Mouse (Mus musculus) heart, embryonic 12.5 days (tissue): Measurements from ENCODE around the gene Slc50a1. TPM values are rescaled to one million over a fixed set of nuclear protein-coding genes. Genes with fewer than 3 reads are reported as not detected.

ENCODE experiments used
- ATAC-seq: fragments of 200-750 bp; cut with Nextera tagmentation; 2 replicates; pipeline ENCODE4 v1.8.0; 2017; ENCODE audit warnings: moderate TSS enrichment, moderate library complexity; ENCODE audit not compliant: insufficient number of reproducible peaks, low FRiP score
- H3K27ac ChIP-seq: fragments of 300-500 bp; sonication (generic); 2 replicates; pipeline ENCODE4 v1.5.1; 2016; ENCODE audit warnings: mild to moderate bottlenecking, moderate library complexity; ENCODE audit not compliant: poor library complexity, severe bottlenecking
- H3K27me3 ChIP-seq: fragments of 300-500 bp; sonication (generic); replicated peaks from 2 replicates; pipeline ENCODE4 v1.6.1; 2016; ENCODE audit warnings: mild to moderate bottlenecking, moderate library complexity
- H3K36me3 ChIP-seq: fragments of 300-500 bp; sonication (generic); 2 replicates; pipeline ENCODE4 v1.6.1; 2016; ENCODE audit warnings: mild to moderate bottlenecking, moderate library complexity
- H3K4me1 ChIP-seq: fragments of 300-500 bp; sonication (generic); replicated peaks from 2 replicates; pipeline ENCODE4 v1.6.1; 2016; ENCODE audit warnings: mild to moderate bottlenecking
- H3K4me2 ChIP-seq: fragments of 300-500 bp; sonication (generic); 2 replicates; pipeline ENCODE4 v1.6.1; 2016; ENCODE audit warnings: mild to moderate bottlenecking, moderate library complexity
- H3K4me3 ChIP-seq: fragments of 300-500 bp; sonication (generic); 2 replicates; pipeline ENCODE4 v1.5.1; 2016; ENCODE audit warnings: mild to moderate bottlenecking
- H3K9ac ChIP-seq: fragments of 300-500 bp; sonication (generic); 2 replicates; pipeline ENCODE4 v1.6.1; 2016; ENCODE audit warnings: mild to moderate bottlenecking, moderate library complexity
- H3K9me3 ChIP-seq: fragments of 300-500 bp; sonication (generic); replicated peaks from 2 replicates; pipeline ENCODE4 v1.6.1; 2016; ENCODE audit warnings: mild to moderate bottlenecking, moderate library complexity
- WGBS: fragments of 180-500 bp; shearing (Covaris S2); methylation state at CpG from one replicate; pipeline ENCODE4 v1.1.7; 2016; 5-methylcytosine and 5-hydroxymethylcytosine counted together
- polyA plus RNA-seq: library from polyadenylated mRNA; unstranded; fragments of >200 nt; fragmentation: Nextera tagmentation; extraction: Ambion mirVana; gene quantifications from 2 replicates; pipeline ENCODE4 v1.2.1, GENCODE M21; 2016

The Slc50a1 gene
- polyA plus RNA-seq, 1 experiment from 2014 or later, result 42.9 TPM

DNA sequence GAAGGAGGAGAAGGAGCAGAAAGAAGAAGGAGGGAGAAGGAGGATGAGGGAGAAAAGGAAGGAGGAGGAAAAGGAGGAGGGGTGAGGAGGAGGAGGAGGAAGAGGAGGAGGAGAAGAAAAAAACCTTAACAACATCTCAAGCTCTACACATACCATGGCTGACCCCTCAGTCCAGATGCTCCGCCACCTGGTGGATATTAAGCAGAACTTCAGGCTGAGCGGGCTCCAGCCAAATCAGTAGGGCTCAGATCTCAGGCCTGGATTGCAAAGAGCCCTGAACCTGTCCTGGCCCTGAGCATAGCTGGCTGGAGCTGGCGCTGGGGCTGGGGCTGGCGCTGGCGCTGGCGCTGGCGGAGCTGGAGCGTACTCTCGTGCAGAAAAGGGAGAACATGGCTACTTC, 37.7 kb upstream of the Slc50a1 start:
- WGBS, result 4% methylated on average over 9 of the region's 9 CpGs
- H3K4me1 ChIP-seq, result no peaks in the 10 kb centered on the region
- no peak overlapping the region for H3K9ac ChIP-seq
- peak; percentile 79 for ATAC-seq
- H3K27me3 ChIP-seq, result 0 out of 2 replicates have a peak, but pooled peaks cover 5% of the 10 kb centered on the region
- no peak overlapping the region for H3K4me3 ChIP-seq
- H3K9me3 ChIP-seq, result no peaks in the 10 kb centered on the region
- no peaks in the 10 kb centered on the region for H3K36me3 ChIP-seq
- no peak overlapping the region for H3K4me2 ChIP-seq
- no peak overlapping the region for H3K27ac ChIP-seq

- Histone ChIP-seq H3K9ac (no peak overlapping the region; the same call in 1 of the 2 replicates), H3K4me2 (no peak overlapping the region), H3K27me3 (0 out of 2 replicates have a peak, but pooled peaks cover 5% of the 10 kb centered on the region), H3K4me3 (no peak overlapping the region), H3K9me3 (no peaks in the 10 kb centered on the region), H3K36me3 (no peaks in the 10 kb centered on the region), H3K27ac (no peak overlapping the region), H3K4me1 (no peaks in the 10 kb centered on the region)
- no peak for ATAC-seq
- WGBS, result 73% methylated on average over 8 of the region's 8 CpGs
Measured at GRCm38 (mm10) chr3:89305551-89306325, 35.4 kb upstream of the Slc50a1 start.

GRCm38 (mm10) chr3:89305105-89305504, 34.7 kb upstream of the Slc50a1 start:
- Histone ChIP-seq H3K4me3 (no peak overlapping the region), H3K9me3 (no peaks in the 10 kb centered on the region), H3K27me3 (0 out of 2 replicates have a peak, but pooled peaks cover 5% of the 10 kb centered on the region), H3K4me2 (no peak overlapping the region), H3K36me3 (no peaks in the 10 kb centered on the region), H3K4me1 (no peaks in the 10 kb centered on the region), H3K27ac (no peak overlapping the region), H3K9ac (no peak overlapping the region)
- WGBS, result 67% methylated on average over 4 of the region's 4 CpGs
- ATAC-seq, result no peak

DNA sequence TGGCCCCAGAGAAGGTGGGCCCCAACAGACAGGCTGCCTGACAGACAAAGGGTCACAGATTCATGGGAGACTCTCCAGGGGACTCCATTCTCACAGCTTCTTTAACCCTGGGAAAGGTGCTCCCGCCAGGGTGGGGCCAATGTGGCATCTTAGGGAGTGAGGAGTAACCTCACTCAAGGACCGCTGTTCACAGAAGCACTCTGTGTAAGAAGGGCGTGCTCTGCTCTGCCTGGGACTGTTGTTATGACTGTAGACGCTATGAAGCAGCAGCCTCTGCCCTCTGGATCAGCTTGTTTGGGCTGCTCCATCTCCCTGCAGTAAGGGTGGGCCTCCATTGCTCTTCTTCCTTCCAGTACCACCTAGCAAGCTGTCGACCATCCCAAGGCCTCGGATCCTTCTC, 34.1 kb upstream of the Slc50a1 start:
- Histone ChIP-seq H3K27ac (no peak overlapping the region), H3K9ac (no peak overlapping the region), H3K36me3 (no peaks in the 10 kb centered on the region), H3K4me2 (no peak overlapping the region), H3K4me1 (no peaks in the 10 kb centered on the region), H3K9me3 (no peaks in the 10 kb centered on the region), H3K27me3 (0 out of 2 replicates have a peak, but pooled peaks cover 5% of the 10 kb centered on the region), H3K4me3 (no peak overlapping the region)
- 63% methylated on average over 6 of the region's 6 CpGs for WGBS
- ATAC-seq, result no peak

DNA sequence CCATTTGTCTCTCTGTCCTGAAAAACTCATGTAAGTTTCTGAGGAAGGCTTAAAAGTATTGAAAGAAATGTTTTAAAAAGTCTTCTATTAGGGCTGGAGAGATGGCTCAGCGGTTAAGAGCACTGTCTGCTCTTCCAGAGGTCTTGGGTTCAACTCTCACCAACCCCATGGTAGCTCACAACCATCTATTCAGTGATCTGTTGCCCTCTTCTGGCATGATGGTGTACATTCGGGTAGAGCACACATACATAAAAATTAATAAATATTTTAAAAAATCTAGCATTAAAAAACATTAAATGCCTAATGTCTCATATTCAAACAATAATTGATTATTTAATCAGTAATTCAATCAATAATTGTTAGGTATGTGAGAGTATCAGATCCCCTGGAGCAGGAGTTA, 30.1 kb upstream of the Slc50a1 start:
- ATAC-seq, result no peak
- no peak overlapping the region for H3K27ac ChIP-seq
- 61% methylated on average over 2 of the region's 2 CpGs for WGBS
- no peaks in the 10 kb centered on the region for H3K36me3 ChIP-seq
- no peaks in the 10 kb centered on the region for H3K9me3 ChIP-seq
- no peak overlapping the region for H3K4me2 ChIP-seq
- H3K27me3 ChIP-seq, result 0 out of 2 replicates have a peak, but pooled peaks cover 9% of the 10 kb centered on the region
- no peak overlapping the region for H3K4me3 ChIP-seq
- H3K4me1 ChIP-seq, result peaks cover 6% of the 10 kb centered on the region
- H3K9ac ChIP-seq, result no peak overlapping the region

- 47% methylated on average over 1 of the region's 1 CpGs for WGBS
- peak overlapping the region; percentile 39 for H3K4me3 ChIP-seq
- H3K36me3 ChIP-seq, result no peaks in the 10 kb centered on the region
- peak overlapping the region; percentile 64 for H3K9ac ChIP-seq
- ATAC-seq, result no peak
- H3K9me3 ChIP-seq, result no peaks in the 10 kb centered on the region
- no peak overlapping the region for H3K27ac ChIP-seq
- H3K4me2 ChIP-seq, result peak overlapping the region; percentile 74
- H3K4me1 ChIP-seq, result peaks cover 6% of the 10 kb centered on the region
- 0 out of 2 replicates have a peak, but pooled peaks cover 5% of the 10 kb centered on the region for H3K27me3 ChIP-seq
Measured at GRCm38 (mm10) chr3:89300071-89300470, 29.7 kb upstream of the Slc50a1 start.

DNA sequence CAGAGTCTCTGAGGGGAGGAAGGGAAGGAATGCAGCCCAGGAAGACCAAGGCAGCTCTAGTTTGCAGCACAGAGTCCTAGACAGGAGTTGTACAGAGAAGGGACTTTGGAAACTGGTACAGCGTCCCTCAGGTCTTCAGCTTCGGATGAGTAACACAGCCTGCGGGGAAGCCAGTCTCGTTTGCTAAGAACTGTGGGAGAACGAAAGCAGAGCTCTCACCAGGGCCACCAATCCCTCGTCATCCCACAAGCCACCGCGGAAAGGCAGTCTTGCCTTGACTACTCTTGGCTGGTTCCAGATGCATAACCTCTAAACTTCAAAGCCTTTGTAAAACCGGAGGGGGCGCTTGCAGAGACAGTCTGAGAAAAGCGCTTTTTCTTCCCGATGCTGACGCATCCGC, 29.1 kb upstream of the Slc50a1 start:
- 0 out of 2 replicates have a peak, but pooled peaks cover 4% of the 10 kb centered on the region for H3K27me3 ChIP-seq
- H3K4me1 ChIP-seq, result peaks cover 6% of the 10 kb centered on the region
- H3K9ac ChIP-seq, result peak overlapping the region; percentile 64
- H3K4me2 ChIP-seq, result peak overlapping the region; percentile 74
- 0 out of 2 replicates have a peak, but pooled peaks have one; percentile 26 for ATAC-seq
- H3K4me3 ChIP-seq, result peak overlapping the region; percentile 39
- 1% methylated on average over 14 of the region's 14 CpGs for WGBS
- no peaks in the 10 kb centered on the region for H3K36me3 ChIP-seq
- no peaks in the 10 kb centered on the region for H3K9me3 ChIP-seq
- H3K27ac ChIP-seq, result no peak overlapping the region

GRCm38 (mm10) chr3:89298908-89299307, 28.5 kb upstream of the Slc50a1 start:
- no peak overlapping the region for H3K27ac ChIP-seq
- no peak overlapping the region for H3K4me3 ChIP-seq
- no peaks in the 10 kb centered on the region for H3K36me3 ChIP-seq
- no peaks in the 10 kb centered on the region for H3K9me3 ChIP-seq
- 76% methylated on average over 6 of the region's 6 CpGs for WGBS
- peaks cover 6% of the 10 kb centered on the region for H3K4me1 ChIP-seq
- H3K4me2 ChIP-seq, result no peak overlapping the region
- ATAC-seq, result no peak
- no peak overlapping the region for H3K9ac ChIP-seq
- H3K27me3 ChIP-seq, result 0 out of 2 replicates have a peak, but pooled peaks cover 4% of the 10 kb centered on the region

- no peaks in the 10 kb centered on the region for H3K9me3 ChIP-seq
- 0 out of 2 replicates have a peak, but pooled peaks cover 4% of the 10 kb centered on the region for H3K27me3 ChIP-seq
- H3K4me1 ChIP-seq, result peaks cover 11% of the 10 kb centered on the region
- WGBS, result 64% methylated on average over 11 of the region's 11 CpGs
- no peak overlapping the region for H3K9ac ChIP-seq
- no peak overlapping the region for H3K4me2 ChIP-seq
- H3K36me3 ChIP-seq, result no peaks in the 10 kb centered on the region
- H3K27ac ChIP-seq, result no peak overlapping the region
- ATAC-seq, result 0 out of 2 replicates have a peak, but pooled peaks have one; percentile 23
- no peak overlapping the region for H3K4me3 ChIP-seq
Measured at GRCm38 (mm10) chr3:89296761-89297396, 26.5 kb upstream of the Slc50a1 start.

DNA sequence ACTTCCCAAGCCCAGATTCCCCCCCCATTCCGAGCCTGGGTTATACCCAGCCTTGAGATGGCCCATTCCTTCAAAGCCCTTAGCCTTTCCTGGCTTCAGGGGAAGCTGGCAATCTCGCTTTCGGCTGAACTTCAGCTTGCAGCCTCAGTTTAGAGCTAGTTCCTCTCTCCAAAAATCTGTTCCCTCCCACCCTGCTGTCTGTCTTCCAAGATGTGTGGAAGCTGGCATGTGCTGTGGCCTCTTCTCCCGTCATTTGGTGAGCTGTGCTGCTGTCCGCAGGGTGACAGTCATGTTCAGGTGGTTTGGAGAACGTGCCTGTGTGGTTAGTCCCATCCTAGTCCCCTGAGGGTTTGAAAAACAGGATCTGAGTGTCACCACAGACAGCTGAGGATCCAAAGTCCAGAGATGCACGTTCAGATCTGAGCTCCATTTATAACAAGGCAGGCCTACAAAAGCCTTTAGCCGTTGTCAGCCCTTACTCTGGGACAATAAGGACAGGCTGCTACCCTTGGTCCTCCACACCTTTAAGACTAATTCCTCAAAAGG, 25.4 kb upstream of the Slc50a1 start:
- Histone ChIP-seq H3K9me3 (no peaks in the 10 kb centered on the region), H3K4me3 (no peak overlapping the region), H3K4me2 (no peak overlapping the region), H3K36me3 (no peaks in the 10 kb centered on the region), H3K4me1 (peaks cover 15% of the 10 kb centered on the region), H3K27me3 (0 out of 2 replicates have a peak, but pooled peaks cover 4% of the 10 kb centered on the region), H3K27ac (no peak overlapping the region), H3K9ac (no peak overlapping the region)
- WGBS, result 75% methylated on average over 8 of the region's 8 CpGs
- ATAC-seq, result no peak

DNA sequence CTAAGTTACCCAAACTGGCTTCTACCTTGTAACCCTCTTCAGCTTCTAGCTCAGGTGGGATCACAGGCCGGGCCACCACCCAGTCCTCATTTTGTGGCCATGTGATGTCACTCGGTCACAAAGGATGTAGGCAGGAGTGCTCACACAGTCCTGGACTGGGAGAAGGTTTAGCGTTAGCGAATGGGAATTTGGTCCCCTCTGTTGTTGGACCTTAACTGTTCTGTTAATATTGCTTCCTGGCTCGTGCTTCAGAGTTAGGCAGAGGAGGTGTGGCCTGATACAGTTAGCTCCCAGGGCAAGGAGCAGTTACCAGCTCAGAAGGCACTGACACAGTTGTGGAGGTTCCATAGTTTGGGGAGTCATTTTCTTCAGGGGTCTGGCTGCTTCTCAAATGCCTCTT, 23.8 kb upstream of the Slc50a1 start:
- 73% methylated on average over 5 of the region's 5 CpGs for WGBS
- ATAC-seq, result no peak
- peaks cover 15% of the 10 kb centered on the region for H3K4me1 ChIP-seq

More for the DNA sequence above, 23.8 kb upstream of the Slc50a1 start:
- Histone ChIP-seq H3K9me3 (no peaks in the 10 kb centered on the region), H3K36me3 (no peaks in the 10 kb centered on the region), H3K4me3 (no peak overlapping the region), H3K9ac (no peak overlapping the region), H3K4me2 (no peak overlapping the region), H3K27me3 (0 out of 2 replicates have a peak, but pooled peaks cover 4% of the 10 kb centered on the region), H3K27ac (no peak overlapping the region)
